Mouse (Mus musculus) cerebellum, adult (tissue): ENCODE data around the gene Tmem72.

Source experiments
- ATAC-seq: cut with Nextera tagmentation; 2 replicates; pipeline ENCODE4 v1.9.2; 2017; ENCODE audit warnings: mild to moderate bottlenecking, moderate library complexity, mixed read lengths; ENCODE audit not compliant: insufficient number of reproducible peaks, low FRiP score, low TSS enrichment

The Tmem72 gene

GRCm38 (mm10) chr6:116651437-116652118, 65.1 kb downstream of the Tmem72 start:
- ATAC-seq: no peak

- no peak for ATAC-seq
Measured at GRCm38 (mm10) chr6:116650406-116650805, 66.3 kb downstream of the Tmem72 start, which contains the start of gene Depp1. Gene Depp1, plus strand, starts transcription at chr6:116650609.

GRCm38 (mm10) chr6:116649811-116650210, 66.9 kb downstream of the Tmem72 start:
- ATAC-seq: no peak

DNA sequence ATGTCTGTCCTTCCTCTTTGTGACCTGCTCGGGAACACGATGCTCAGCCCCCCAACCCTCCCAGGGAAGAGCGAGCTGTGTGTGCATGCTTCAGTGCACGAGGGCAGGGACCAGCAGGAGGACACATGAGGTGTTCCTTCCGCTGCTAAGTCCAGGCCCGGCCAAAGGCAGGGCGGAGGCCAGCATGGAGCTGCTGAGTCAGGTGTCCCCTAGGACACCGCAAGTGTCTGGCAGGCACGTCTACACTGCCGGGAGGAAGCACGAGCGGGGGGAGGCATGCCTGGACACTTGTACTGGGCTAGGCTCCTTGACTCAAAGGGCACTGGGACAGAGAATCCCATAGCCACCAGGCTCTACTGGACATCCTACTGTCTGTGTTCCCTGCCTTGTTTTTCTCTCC, 69.0 kb downstream of the Tmem72 start:
- ATAC-seq: peak; percentile 68

GRCm38 (mm10) chr6:116644335-116644734, 72.4 kb downstream of the Tmem72 start:
- ATAC-seq: no peak

DNA sequence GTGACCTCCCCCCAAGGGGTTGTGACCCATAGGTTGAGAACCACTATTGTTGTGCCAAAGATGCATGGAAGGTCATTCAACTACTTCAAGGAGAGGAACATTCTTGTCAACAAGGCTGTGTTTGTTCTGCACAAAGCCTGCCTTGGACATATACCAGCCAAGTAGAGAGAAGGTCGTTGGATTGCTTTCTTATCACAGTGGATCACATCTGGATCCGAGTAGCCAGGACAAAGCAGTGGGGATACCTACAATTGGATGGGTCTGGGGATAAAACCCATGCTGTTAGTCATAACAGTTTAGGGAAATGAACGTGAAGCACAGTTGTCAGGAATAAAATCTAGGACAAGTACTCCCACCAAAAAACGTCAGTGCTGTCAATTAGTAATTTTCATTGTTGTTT, 72.8 kb downstream of the Tmem72 start:
- no peak for ATAC-seq

DNA sequence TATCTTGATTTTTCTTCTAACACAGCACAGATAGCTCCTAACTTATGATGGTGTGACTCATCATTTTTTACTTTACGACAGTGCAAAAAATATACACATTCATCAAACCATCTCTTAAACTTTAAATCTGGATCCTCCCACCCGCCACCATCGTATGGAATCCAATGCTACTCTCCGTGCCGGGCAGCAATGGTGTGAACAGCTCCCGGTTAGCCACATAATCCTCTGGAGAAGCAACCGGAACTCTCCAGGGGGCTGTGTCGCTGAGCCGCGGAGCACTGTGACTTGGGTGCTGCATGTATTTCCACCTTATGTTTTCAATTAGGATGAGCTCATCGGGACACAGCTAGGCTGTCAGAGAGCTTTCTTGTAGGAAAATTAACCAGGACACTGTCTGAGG, 73.8 kb downstream of the Tmem72 start:
- ATAC-seq: no peak

- no peak for ATAC-seq
Measured at GRCm38 (mm10) chr6:116639663-116640062, 77.0 kb downstream of the Tmem72 start.

GRCm38 (mm10) chr6:116638871-116639270, 77.8 kb downstream of the Tmem72 start:
- ATAC-seq: no peak

- no peak for ATAC-seq
Measured at GRCm38 (mm10) chr6:116637496-116637895, 79.2 kb downstream of the Tmem72 start.

- ATAC-seq: no peak
Measured at GRCm38 (mm10) chr6:116636581-116637235, 80.0 kb downstream of the Tmem72 start.

DNA sequence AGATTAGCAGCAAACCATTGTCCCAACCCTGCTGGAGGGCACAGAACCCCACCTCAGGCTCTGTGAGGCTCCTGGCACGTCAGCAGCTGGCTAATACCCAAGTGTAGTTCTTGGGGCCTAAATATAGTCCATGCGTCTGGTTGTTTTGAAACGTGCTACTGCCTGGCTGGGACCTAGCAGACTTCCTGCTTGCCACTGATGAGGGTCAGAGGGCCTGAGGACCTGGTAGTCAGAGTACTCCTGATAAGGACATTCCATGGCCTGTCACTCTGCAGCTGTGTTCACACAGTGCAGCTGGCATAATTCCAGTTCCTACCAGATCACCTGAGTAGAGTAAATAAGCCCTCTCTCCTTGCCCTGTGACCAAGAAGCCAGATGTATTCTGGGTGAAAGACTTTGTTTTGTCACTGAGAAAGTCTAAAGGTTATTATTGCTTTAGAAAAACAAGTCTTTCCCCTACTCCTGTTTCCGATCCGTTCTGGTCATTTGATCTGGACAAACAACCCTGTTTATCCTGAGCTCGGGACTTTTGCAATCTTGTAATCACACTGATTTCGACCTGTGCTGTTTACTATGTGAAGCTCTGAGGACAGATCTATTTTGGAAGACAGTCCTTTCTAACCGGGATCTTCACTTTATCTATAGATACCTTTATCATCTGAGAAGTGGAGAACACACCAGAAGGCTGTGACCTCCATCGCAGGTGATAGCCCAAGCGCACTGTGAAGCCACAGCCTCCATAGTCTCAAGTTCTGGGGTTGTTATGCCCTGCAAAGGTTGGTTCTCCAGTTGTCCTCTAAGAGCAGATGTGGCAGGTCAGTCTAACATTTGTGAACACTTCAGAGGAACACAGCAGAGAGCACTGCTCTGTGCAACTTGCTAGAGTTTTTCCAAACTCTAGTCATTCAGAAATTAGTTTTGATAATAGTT, 81.2 kb downstream of the Tmem72 start:
- ATAC-seq: no peak

- ATAC-seq: no peak
Measured at GRCm38 (mm10) chr6:116633741-116634695, 82.7 kb downstream of the Tmem72 start.

GRCm38 (mm10) chr6:116632129-116632528, 84.6 kb downstream of the Tmem72 start:
- no peak for ATAC-seq

GRCm38 (mm10) chr6:116629766-116630165, 86.9 kb downstream of the Tmem72 start:
- ATAC-seq: no peak
